Mouse (Mus musculus) erythroblast, embryonic 14.5 days (primary cell): ENCODE results near the gene Dctpp1.

Source experiments
- GATA1 ChIP-seq: IDR thresholded peaks from 2 replicates; pipeline ENCODE4 v1.6.1; 2012; ENCODE audit warnings: low read length, inconsistent platforms, mixed read lengths
- TAL1 ChIP-seq: IDR thresholded peaks from 3 replicates; pipeline ENCODE4 v1.6.1; 2012; ENCODE audit warnings: low read length, inconsistent platforms, mixed read lengths

GRCm38 (mm10) chr7:127218670-127219069, 41.8 kb downstream of the Dctpp1 start:
- TF ChIP-seq GATA1 (peak; percentile 75; the same call in 1 of the 2 replicates), TAL1 (peak; percentile 43; the same call in 2 of the 3 replicates)
